Mouse (Mus musculus) myocyte (in vitro differentiated cells): ENCODE data around the gene Helz. TPM values are rescaled to one million over a fixed set of nuclear protein-coding genes. Genes with fewer than 3 reads are reported as not detected.

Experiments used
- H3K27me3 ChIP-seq: one replicate; pipeline ENCODE4 v1.6.1; 2011; ENCODE audit not compliant: control insufficient read depth, insufficient read depth, insufficient read length
- H3K36me3 ChIP-seq: one replicate; pipeline ENCODE4 v1.6.1; 2011; ENCODE audit not compliant: control insufficient read depth, insufficient read depth
- H3K4me2 ChIP-seq: one replicate; pipeline ENCODE4 v1.6.1; 2011; ENCODE audit warnings: low read depth, control low read depth
- H3K4me3 ChIP-seq: one replicate; pipeline ENCODE4 v1.5.1; 2011; ENCODE audit warnings: mild to moderate bottlenecking, control low read depth, moderate library complexity
- H3K79me2 ChIP-seq: one replicate; pipeline ENCODE4 v1.6.1; 2011; ENCODE audit not compliant: control insufficient read depth, insufficient read depth
- H3ac ChIP-seq: one replicate; pipeline ENCODE4 v1.6.1; 2011; ENCODE audit not compliant: control insufficient read depth, insufficient read length
- CEBPB ChIP-seq: IDR thresholded peaks from 2 replicates; pipeline ENCODE4 v1.6.1; 2011; ENCODE audit warnings: mild to moderate bottlenecking, moderate library complexity; ENCODE audit not compliant: poor library complexity, insufficient read depth, severe bottlenecking
- E2F4 ChIP-seq: IDR thresholded peaks from one replicate; pipeline ENCODE4 v1.6.1; 2011; ENCODE audit warnings: mild to moderate bottlenecking, control low read depth, moderate library complexity; ENCODE audit not compliant: insufficient read depth
- MAX ChIP-seq: IDR thresholded peaks from one replicate; pipeline ENCODE4 v1.6.1; 2011; ENCODE audit warnings: low read depth, mild to moderate bottlenecking, control low read depth
- MYOD1 ChIP-seq, 3 experiments: IDR thresholded peaks; one replicate each; pipeline ENCODE4 v1.6.1; 2011; ENCODE audit warnings: control low read depth in 2 of 3, low read depth in 2 of 3, mild to moderate bottlenecking in 2 of 3, moderate library complexity in 1 of 3; ENCODE audit not compliant: insufficient read length in 2 of 3, control insufficient read depth in 1 of 3
- MYOG ChIP-seq, 3 experiments: IDR thresholded peaks; one replicate each; pipeline ENCODE4 v1.6.1; 2011; ENCODE audit warnings: control low read depth in 2 of 3, low read depth in 2 of 3, mild to moderate bottlenecking in 2 of 3; ENCODE audit not compliant: insufficient read length in 2 of 3, control insufficient read depth in 1 of 3, insufficient read depth in 1 of 3
- POLR2A ChIP-seq: IDR thresholded peaks from one replicate; pipeline ENCODE4 v1.6.1; 2011; ENCODE audit warnings: low read depth, mild to moderate bottlenecking, control low read depth, moderate library complexity; ENCODE audit not compliant: insufficient read length
- POLR2AphosphoS2 ChIP-seq: IDR thresholded peaks from one replicate; pipeline ENCODE4 v1.6.1; 2011; ENCODE audit warnings: low read depth, control low read depth; ENCODE audit not compliant: insufficient read length
- REST ChIP-seq: IDR thresholded peaks from one replicate; pipeline ENCODE4 v1.6.1; 2011; ENCODE audit warnings: mild to moderate bottlenecking, control low read depth, moderate library complexity; ENCODE audit not compliant: insufficient read depth, insufficient read length
- SRF ChIP-seq: IDR thresholded peaks from one replicate; pipeline ENCODE4 v1.6.1; 2011; ENCODE audit warnings: low read depth; ENCODE audit not compliant: control insufficient read depth, insufficient read length
- TCF12 ChIP-seq: IDR thresholded peaks from one replicate; pipeline ENCODE4 v1.6.1; 2011; ENCODE audit warnings: mild to moderate bottlenecking, control low read depth; ENCODE audit not compliant: poor library complexity, insufficient read depth, severe bottlenecking
- TCF3 ChIP-seq: IDR thresholded peaks from one replicate; pipeline ENCODE4 v1.6.1; 2011; ENCODE audit warnings: low read depth, control low read depth; ENCODE audit not compliant: insufficient read length
- USF1 ChIP-seq: IDR thresholded peaks from one replicate; pipeline ENCODE4 v1.6.1; 2011; ENCODE audit warnings: low read depth, mild to moderate bottlenecking, control low read depth, moderate library complexity
- polyA plus RNA-seq: library from polyadenylated mRNA; unstranded; fragments of >200 nt; fragmentation: generic; extraction: Trizol; gene quantifications from one replicate; pipeline ENCODE4 v1.2.1, GENCODE M21; 2012; ENCODE audit warnings: missing spikeins

Helz gene
- polyA plus RNA-seq, 1 experiment: 5.8 TPM

- no peaks in the 10 kb centered on the region for H3K36me3 ChIP-seq
- no peaks in the 10 kb centered on the region for H3K27me3 ChIP-seq
- no peak overlapping the region for H3K4me3 ChIP-seq
- no peak overlapping the region for H3ac ChIP-seq
- TF ChIP-seq MYOG (IDR thresholded peaks at IDR 0.05; ENCODE audit: control insufficient read depth in 1 of 3, insufficient read depth in 1 of 3, insufficient read length in 2 of 3, low read depth in 2 of 3) (no peak), USF1 (no peak), E2F4 (no peak), POLR2A (no peak), REST (no peak), MAX (no peak), SRF (no peak), MYOD1 (IDR thresholded peaks at IDR 0.05; ENCODE audit: control insufficient read depth in 1 of 3, insufficient read length in 2 of 3, low read depth in 2 of 3) (no peak), TCF3 (no peak), CEBPB (no peak), POLR2AphosphoS2 (no peak), TCF12 (no peak)
- no peaks in the 10 kb centered on the region for H3K79me2 ChIP-seq
- H3K4me2 ChIP-seq: no peak overlapping the region
Observed at GRCm38 (mm10) chr11:107572551-107572950, 24.8 kb downstream of the Helz start.

GRCm38 (mm10) chr11:107573061-107573692 is 25.4 kb downstream of the Helz start:
- peak in 1 of 3 experiments; percentile 34 for TF ChIP-seq MYOG (IDR thresholded peaks at IDR 0.05; ENCODE audit: control insufficient read depth in 1 of 3, insufficient read depth in 1 of 3, insufficient read length in 2 of 3, low read depth in 2 of 3)
- no peak for TF ChIP-seq MYOD1 (IDR thresholded peaks at IDR 0.05; ENCODE audit: control insufficient read depth in 1 of 3, insufficient read length in 2 of 3, low read depth in 2 of 3)
- no peak for TF ChIP-seq MAX
- Histone ChIP-seq H3K79me2 (no peaks in the 10 kb centered on the region), H3K4me3 (no peak overlapping the region), H3ac (no peak overlapping the region), H3K4me2 (no peak overlapping the region), H3K36me3 (no peaks in the 10 kb centered on the region), H3K27me3 (no peaks in the 10 kb centered on the region)

- Histone ChIP-seq H3K4me2 (no peak overlapping the region), H3K79me2 (no peaks in the 10 kb centered on the region), H3K36me3 (no peaks in the 10 kb centered on the region), H3K4me3 (no peak overlapping the region), H3K27me3 (no peaks in the 10 kb centered on the region), H3ac (no peak overlapping the region)
- TF ChIP-seq SRF (no peak), MYOG (IDR thresholded peaks at IDR 0.05; ENCODE audit: control insufficient read depth in 1 of 3, insufficient read depth in 1 of 3, insufficient read length in 2 of 3, low read depth in 2 of 3) (peak in 1 of 3 experiments; percentile 47)
Observed at GRCm38 (mm10) chr11:107573847-107574246, 26.1 kb downstream of the Helz start.

- Histone ChIP-seq H3K4me3 (no peak overlapping the region), H3K4me2 (no peak overlapping the region), H3ac (no peak overlapping the region), H3K79me2 (no peaks in the 10 kb centered on the region), H3K36me3 (peaks cover under 1% of the 10 kb centered on the region), H3K27me3 (no peaks in the 10 kb centered on the region)
- TF ChIP-seq CEBPB: peak; percentile 71
- TF ChIP-seq E2F4: no peak
Observed at GRCm38 (mm10) chr11:107574811-107575705, 27.3 kb downstream of the Helz start.

- Histone ChIP-seq H3K79me2 (no peaks in the 10 kb centered on the region), H3K27me3 (no peaks in the 10 kb centered on the region), H3ac (no peak overlapping the region), H3K4me2 (no peak overlapping the region), H3K4me3 (no peak overlapping the region), H3K36me3 (peaks cover 5% of the 10 kb centered on the region)
- TF ChIP-seq MYOD1 (IDR thresholded peaks at IDR 0.05; ENCODE audit: control insufficient read depth in 1 of 3, insufficient read length in 2 of 3, low read depth in 2 of 3): no peak
Observed at GRCm38 (mm10) chr11:107576186-107576585, 28.5 kb downstream of the Helz start.
